8 mouse cellular contexts compared by ENCODE assay signal in the genomic region with DNA sequence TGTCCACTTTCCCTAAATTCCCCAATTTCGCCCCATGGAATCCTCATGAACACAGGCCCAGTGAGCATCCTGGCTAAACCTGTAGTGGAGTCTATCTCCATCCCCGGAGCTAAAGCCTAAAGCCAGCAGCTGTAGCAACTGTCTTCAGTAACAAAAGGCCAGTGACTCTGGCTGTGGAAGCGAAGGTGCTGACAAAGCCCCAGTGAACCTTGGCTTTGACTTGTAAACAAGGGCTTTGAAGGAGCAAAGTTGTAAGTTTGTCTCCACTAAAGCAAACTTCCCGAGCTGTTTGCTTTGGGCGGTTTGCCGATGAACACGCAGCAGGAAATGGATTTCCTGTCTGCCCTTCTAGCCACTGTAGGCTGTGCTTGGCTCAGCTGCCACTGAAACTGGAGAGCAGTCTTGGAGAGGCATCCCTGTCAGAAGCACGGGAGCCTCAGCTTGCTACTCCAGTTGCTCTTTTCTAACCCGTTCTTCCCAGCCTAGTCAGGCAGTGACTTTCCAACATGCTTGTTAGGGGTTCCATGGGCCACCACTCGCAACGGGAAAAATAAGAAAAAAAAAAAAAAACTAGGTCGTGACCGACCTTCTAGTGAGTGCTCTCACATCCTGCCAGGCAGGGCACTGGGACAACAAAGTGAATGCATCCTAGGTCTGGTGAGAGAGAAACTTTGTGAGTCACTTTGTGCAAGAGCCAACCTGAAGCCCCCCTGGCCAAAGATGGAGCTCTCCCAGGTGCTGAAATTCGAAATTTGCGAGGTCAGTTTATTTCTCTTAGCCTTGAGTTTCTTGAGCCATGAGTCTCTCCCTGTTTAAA.
DNase-seq lines count a peak whose midpoint lies in the region; ATAC-seq and TF ChIP-seq lines count a peak whose summit lies in the region.

No protein-coding gene starts in this region.

- H3K27ac ChIP-seq in lung, embryonic 14.5 days (ENCODE audit: low read depth) = no peak overlapping the region
- H3K27ac ChIP-seq in embryonic facial prominence, embryonic 11.5 days (replicated peaks; ENCODE audit: low read depth, low read length) = no peak overlapping the region
- H3K27ac ChIP-seq in midbrain, embryonic 15.5 days = 0 out of 2 replicates have a peak overlapping the region, but pooled peaks have one; percentile 4

- H3K9me3 ChIP-seq in lung, embryonic 14.5 days (ENCODE audit: low read depth, low read length) = no peaks in the 10 kb centered on the region
- H3K9me3 ChIP-seq in embryonic facial prominence, embryonic 11.5 days (replicated peaks; ENCODE audit: control insufficient read depth, low read length) = no peaks in the 10 kb centered on the region
- no peaks in the 10 kb centered on the region for H3K9me3 ChIP-seq in midbrain, embryonic 15.5 days

- no peak for TF ChIP-seq CTCF in lung, embryonic 14.5 days (IDR thresholded peaks at IDR 0.05; ENCODE audit: low read depth)

- 6% methylated on average over 15 of the region's 15 CpGs for WGBS in lung, embryonic 14.5 days
- WGBS in embryonic facial prominence, embryonic 11.5 days = 7% methylated on average over 15 of the region's 15 CpGs
- WGBS in midbrain, embryonic 15.5 days = 11% methylated on average over 15 of the region's 15 CpGs

- H3K9ac ChIP-seq in lung, embryonic 14.5 days = no peak overlapping the region
- H3K9ac ChIP-seq in embryonic facial prominence, embryonic 11.5 days (replicated peaks; ENCODE audit: low read length) = no peak overlapping the region
- H3K9ac ChIP-seq in midbrain, embryonic 15.5 days = no peak overlapping the region

- no peaks in the 10 kb centered on the region for H3K4me1 ChIP-seq in lung, embryonic 14.5 days (ENCODE audit: insufficient read depth)
- no peaks in the 10 kb centered on the region for H3K4me1 ChIP-seq in embryonic facial prominence, embryonic 11.5 days (ENCODE audit: control insufficient read depth, insufficient read depth, low read length)
- peaks cover 20% of the 10 kb centered on the region for H3K4me1 ChIP-seq in midbrain, embryonic 15.5 days

- peak; percentile 85 for DNase-seq in lung, embryonic 14.5 days
- DNase-seq in lung, postnatal 25 days (ENCODE audit: low spot score) = no peak
- peak; percentile 60 for DNase-seq in adrenal gland, postnatal 14 days
- DNase-seq in embryonic facial prominence, embryonic 11.5 days (ENCODE audit: low spot score) = peak; percentile 81
- peak; percentile 71 to 73 for DNase-seq in kidney, postnatal 4 days
- DNase-seq in left cerebral cortex, postnatal 36 days (ENCODE audit: low spot score in 2 of 2) = no peak
- no peak for DNase-seq in left cerebral cortex, adult 9 months (ENCODE audit: low spot score in 2 of 2)

- H3K4me2 ChIP-seq in lung, embryonic 14.5 days = peak overlapping the region; percentile 44
- no peak overlapping the region for H3K4me2 ChIP-seq in embryonic facial prominence, embryonic 11.5 days (ENCODE audit: low read depth, low read length)
- 0 out of 2 replicates have a peak overlapping the region, but pooled peaks have one; percentile 5 for H3K4me2 ChIP-seq in midbrain, embryonic 15.5 days

- no peaks in the 10 kb centered on the region for H3K36me3 ChIP-seq in lung, embryonic 14.5 days (ENCODE audit: insufficient read depth)
- H3K36me3 ChIP-seq in embryonic facial prominence, embryonic 11.5 days (replicated peaks; ENCODE audit: control insufficient read depth, insufficient read depth, low read depth, low read length) = no peaks in the 10 kb centered on the region
- H3K36me3 ChIP-seq in midbrain, embryonic 15.5 days (replicated peaks) = no peaks in the 10 kb centered on the region

- no peaks in the 10 kb centered on the region for H3K27me3 ChIP-seq in lung, embryonic 14.5 days (ENCODE audit: insufficient read depth, low read length)
- no peaks in the 10 kb centered on the region for H3K27me3 ChIP-seq in embryonic facial prominence, embryonic 11.5 days (ENCODE audit: control insufficient read depth, insufficient read depth, low read length)
- H3K27me3 ChIP-seq in midbrain, embryonic 15.5 days (replicated peaks) = no peaks in the 10 kb centered on the region

- H3K4me3 ChIP-seq in lung, embryonic 14.5 days (ENCODE audit: low read depth, low read length) = no peak overlapping the region
- no peak overlapping the region for H3K4me3 ChIP-seq in embryonic facial prominence, embryonic 11.5 days (ENCODE audit: low read depth, low read length)
- no peak overlapping the region for H3K4me3 ChIP-seq in midbrain, embryonic 15.5 days

- ATAC-seq in lung, embryonic 14.5 days (ENCODE audit: insufficient read depth) = peak; percentile 62; the same call in 1 of the 2 replicates
- ATAC-seq in embryonic facial prominence, embryonic 11.5 days (replicated peaks; ENCODE audit: insufficient number of reproducible peaks, low FRiP score, low TSS enrichment, low read depth) = no peak
- ATAC-seq in midbrain, embryonic 15.5 days (replicated peaks) = no peak

- intact Hi-C loops in left cerebral cortex, postnatal 36 days (cut with DNase I) = loop anchor here (2.0 to 10.0 kb wide), 2 partner anchors 445 to 1011 kb away; no protein-coding TSS in a partner anchor

Comparison
In these comparisons a context has a peak if more than half of its experiments do, and no peak if none do; other contexts are left out.
1. DNase-seq: peak in lung, embryonic 14.5 days (single experiment), adrenal gland, postnatal 14 days (single experiment), embryonic facial prominence, embryonic 11.5 days (single experiment) and kidney, postnatal 4 days (2 of 2); none in lung, postnatal 25 days (single experiment), left cerebral cortex, postnatal 36 days (0 of 2) and left cerebral cortex, adult 9 months (0 of 2).